Mouse (Mus musculus) erythroblast, embryonic 14.5 days (primary cell): ENCODE results near the gene Tmem204.

ENCODE experiments used
- GATA1 ChIP-seq: IDR thresholded peaks from 2 replicates; pipeline ENCODE4 v1.6.1; 2012; ENCODE audit warnings: low read length, inconsistent platforms, mixed read lengths
- TAL1 ChIP-seq: IDR thresholded peaks from 3 replicates; pipeline ENCODE4 v1.6.1; 2012; ENCODE audit warnings: low read length, inconsistent platforms, mixed read lengths

- TF ChIP-seq GATA1 = no peak
- no peak for TF ChIP-seq TAL1
Observed at GRCm38 (mm10) chr17:25066595-25066994, 16.8 kb downstream of the Tmem204 start.
